Mouse (Mus musculus) lung, embryonic 16.5 days (tissue): ENCODE data around the gene Slc4a4. TPM values are rescaled to one million over a fixed set of nuclear protein-coding genes. Genes with fewer than 3 reads are reported as not detected.
"Not testable (repeated sequence)": the region's sequence is repeated elsewhere in the genome, so short reads cannot be mapped to it uniquely, and the experiment has no call there.

Experiments
- ATAC-seq: fragments of 200-750 bp; cut with Nextera tagmentation; 2 replicates; pipeline ENCODE4 v1.8.0; 2017; ENCODE audit warnings: low read depth, mild to moderate bottlenecking, moderate library complexity
- H3K27ac ChIP-seq: fragments of 300-500 bp; sonication (generic); 2 replicates; pipeline ENCODE4 v1.5.1; 2014; ENCODE audit warnings: mild to moderate bottlenecking, control low read depth, low read length
- H3K27me3 ChIP-seq: fragments of 300-500 bp; sonication (generic); 2 replicates; pipeline ENCODE4 v1.6.1; 2014; ENCODE audit warnings: low read depth, low read length, mixed read lengths; ENCODE audit not compliant: control insufficient read depth, insufficient read depth
- H3K36me3 ChIP-seq: fragments of 300-500 bp; sonication (generic); 2 replicates; pipeline ENCODE4 v1.6.1; 2014; ENCODE audit warnings: low read length; ENCODE audit not compliant: control insufficient read depth, insufficient read depth
- H3K4me1 ChIP-seq: fragments of 300-500 bp; sonication (generic); replicated peaks from 2 replicates; pipeline ENCODE4 v1.6.1; 2014; ENCODE audit warnings: low read length, mixed read lengths; ENCODE audit not compliant: control insufficient read depth, insufficient read depth
- H3K4me2 ChIP-seq: fragments of 300-500 bp; sonication (generic); 2 replicates; pipeline ENCODE4 v1.6.1; 2014; ENCODE audit warnings: low read depth, low read length, control low read depth
- H3K4me3 ChIP-seq: fragments of 300-500 bp; sonication (generic); 2 replicates; pipeline ENCODE4 v1.5.1; 2014; ENCODE audit warnings: mild to moderate bottlenecking, low read length, control low read depth
- H3K9ac ChIP-seq: fragments of 300-500 bp; sonication (generic); 2 replicates; pipeline ENCODE4 v1.6.1; 2014; ENCODE audit warnings: low read length, control low read depth
- H3K9me3 ChIP-seq: fragments of 300-500 bp; sonication (generic); 2 replicates; pipeline ENCODE4 v1.6.1; 2016; ENCODE audit warnings: low read length; ENCODE audit not compliant: control insufficient read depth
- WGBS: fragments of 180-500 bp; shearing (Covaris S2); extraction: QIAGEN DNeasy Blood & Tissue Kit; methylation state at CpG from one replicate; pipeline ENCODE4 v1.1.7; 2014; 5-methylcytosine and 5-hydroxymethylcytosine counted together
- polyA plus RNA-seq: library from polyadenylated mRNA; unstranded; fragments of >200 nt; fragmentation: Nextera tagmentation; extraction: Ambion mirVana; gene quantifications from 2 replicates; pipeline ENCODE4 v1.2.1, GENCODE M21; 2015

Slc4a4 gene
- polyA plus RNA-seq, 1 experiment from 2014 or later = 2.8 TPM

GRCm38 (mm10) chr5:88980740-88981139 is 94.1 kb downstream of the Slc4a4 start:
- ATAC-seq = no peak
- H3K36me3 ChIP-seq = no peaks in the 10 kb centered on the region
- H3K27me3 ChIP-seq = no peaks in the 10 kb centered on the region
- 76% methylated on average over 4 of the region's 4 CpGs for WGBS
- H3K9me3 ChIP-seq = no peaks in the 10 kb centered on the region
- H3K4me2 ChIP-seq = no peak overlapping the region
- H3K4me1 ChIP-seq = 0 out of 2 replicates have a peak, but pooled peaks cover 5% of the 10 kb centered on the region
- H3K27ac ChIP-seq = no peak overlapping the region
- no peak overlapping the region for H3K4me3 ChIP-seq
- H3K9ac ChIP-seq = no peak overlapping the region

- no peak overlapping the region for H3K4me3 ChIP-seq
- 0 out of 2 replicates have a peak, but pooled peaks cover 5% of the 10 kb centered on the region for H3K4me1 ChIP-seq
- no peak overlapping the region for H3K4me2 ChIP-seq
- no peaks in the 10 kb centered on the region for H3K36me3 ChIP-seq
- H3K9ac ChIP-seq = no peak overlapping the region
- no peak overlapping the region for H3K27ac ChIP-seq
- WGBS = 34% methylated on average over 8 of the region's 8 CpGs
- ATAC-seq = peak; percentile 51; the same call in 1 of the 2 replicates
- H3K27me3 ChIP-seq = no peaks in the 10 kb centered on the region
- no peaks in the 10 kb centered on the region for H3K9me3 ChIP-seq
Measured at GRCm38 (mm10) chr5:88981243-88982014, 94.8 kb downstream of the Slc4a4 start.

GRCm38 (mm10) chr5:88982040-88982736 is 95.6 kb downstream of the Slc4a4 start:
- Histone ChIP-seq H3K4me1 (0 out of 2 replicates have a peak, but pooled peaks cover 5% of the 10 kb centered on the region), H3K4me3 (no peak overlapping the region), H3K9ac (no peak overlapping the region), H3K4me2 (no peak overlapping the region), H3K27me3 (no peaks in the 10 kb centered on the region), H3K9me3 (no peaks in the 10 kb centered on the region), H3K36me3 (no peaks in the 10 kb centered on the region), H3K27ac (no peak overlapping the region)
- WGBS = 61% methylated on average over 3 of the region's 3 CpGs
- ATAC-seq = no peak

GRCm38 (mm10) chr5:88983170-88983569 is 96.6 kb downstream of the Slc4a4 start:
- Histone ChIP-seq H3K27me3 (no peaks in the 10 kb centered on the region), H3K4me3 (no peak overlapping the region), H3K27ac (no peak overlapping the region), H3K9me3 (no peaks in the 10 kb centered on the region), H3K4me1 (0 out of 2 replicates have a peak, but pooled peaks cover 5% of the 10 kb centered on the region), H3K9ac (no peak overlapping the region), H3K36me3 (no peaks in the 10 kb centered on the region), H3K4me2 (no peak overlapping the region)
- ATAC-seq = no peak
- 93% methylated on average over 2 of the region's 2 CpGs for WGBS

- Histone ChIP-seq H3K36me3 (no peaks in the 10 kb centered on the region), H3K27ac (no peak overlapping the region), H3K9me3 (no peaks in the 10 kb centered on the region), H3K9ac (no peak overlapping the region), H3K27me3 (no peaks in the 10 kb centered on the region), H3K4me2 (no peak overlapping the region), H3K4me3 (no peak overlapping the region), H3K4me1 (0 out of 2 replicates have a peak, but pooled peaks cover 5% of the 10 kb centered on the region)
- no peak for ATAC-seq
- 89% methylated on average over 7 of the region's 7 CpGs for WGBS
Measured at GRCm38 (mm10) chr5:88983652-88984051, 97.0 kb downstream of the Slc4a4 start.

GRCm38 (mm10) chr5:88989018-88989417 is 102.4 kb downstream of the Slc4a4 start:
- no peak overlapping the region for H3K4me3 ChIP-seq
- no peaks in the 10 kb centered on the region; the same call in 1 of the 2 replicates for H3K4me1 ChIP-seq
- no peaks in the 10 kb centered on the region for H3K27me3 ChIP-seq
- H3K36me3 ChIP-seq = no peaks in the 10 kb centered on the region
- H3K4me2 ChIP-seq = no peak overlapping the region
- no peak for ATAC-seq
- H3K9ac ChIP-seq = no peak overlapping the region
- H3K27ac ChIP-seq = no peak overlapping the region
- H3K9me3 ChIP-seq = no peaks in the 10 kb centered on the region

- 64% methylated on average over 9 of the region's 9 CpGs for WGBS
- Histone ChIP-seq H3K9me3 (no peaks in the 10 kb centered on the region), H3K27me3 (no peaks in the 10 kb centered on the region), H3K4me2 (no peak overlapping the region), H3K36me3 (no peaks in the 10 kb centered on the region), H3K27ac (no peak overlapping the region), H3K4me3 (no peak overlapping the region), H3K9ac (no peak overlapping the region), H3K4me1 (no peaks in the 10 kb centered on the region; the same call in 1 of the 2 replicates)
- ATAC-seq = no peak
Measured at GRCm38 (mm10) chr5:88990196-88990747, 103.7 kb downstream of the Slc4a4 start.

- 47% methylated on average over 2 of the region's 2 CpGs for WGBS
- H3K9me3 ChIP-seq, H3K4me1 ChIP-seq, H3K4me2 ChIP-seq, H3K4me3 ChIP-seq, H3K27me3 ChIP-seq, H3K36me3 ChIP-seq, H3K9ac ChIP-seq, H3K27ac ChIP-seq: not testable (repeated sequence)
- peak; percentile 74; the same call in 1 of the 2 replicates for ATAC-seq
Measured at GRCm38 (mm10) chr5:88991309-88991708, 104.7 kb downstream of the Slc4a4 start.

- no peak overlapping the region for H3K9ac ChIP-seq
- no peaks in the 10 kb centered on the region for H3K9me3 ChIP-seq
- H3K27ac ChIP-seq = no peak overlapping the region
- no peak overlapping the region for H3K4me2 ChIP-seq
- no peaks in the 10 kb centered on the region for H3K27me3 ChIP-seq
- no peak overlapping the region for H3K4me3 ChIP-seq
- H3K36me3 ChIP-seq = no peaks in the 10 kb centered on the region
- ATAC-seq = no peak
- 89% methylated on average over 5 of the region's 5 CpGs for WGBS
- H3K4me1 ChIP-seq = no peaks in the 10 kb centered on the region; the same call in 1 of the 2 replicates
Measured at GRCm38 (mm10) chr5:88994533-88994932, 107.9 kb downstream of the Slc4a4 start.
